Mouse (Mus musculus) adrenal gland, postnatal 36 days (tissue): Measurements from ENCODE around the gene Igsf23. TPM values are rescaled to one million over a fixed set of nuclear protein-coding genes. Genes with fewer than 3 reads are reported as not detected.

ENCODE experiments used
- total RNA-seq, 2 experiments: library from RNA; stranded (reverse); gene quantifications; 2 replicates each; pipeline ENCODE4 v1.2.3; 2021

Gene Igsf23
- total RNA-seq, 2 experiments from 2014 or later, result not detected

Other genes with a start within 250 kb of the Igsf23 start
- gene Tomm40, start 235.3 kb downstream of the Igsf23 start, total RNA-seq, result 100 to 1,000 TPM; 124 to 135 TPM
- 100 to 1,000 TPM in 1 of 2 experiments, 10 to 100 TPM in 1; 70.0 to 115 TPM for gene Nectin2, start 200.3 kb downstream of the Igsf23 start, total RNA-seq
- 10 to 100 TPM; 43.5 to 53.8 TPM for gene Bcam, start 179.7 kb downstream of the Igsf23 start, total RNA-seq
- not detected for gene Cblc, start 153.9 kb downstream of the Igsf23 start, total RNA-seq
- 10 to 100 TPM; 19.5 to 51.0 TPM for gene Bcl3, start 128.0 kb downstream of the Igsf23 start, total RNA-seq
- under 1 TPM in 1 of 2 experiments, not detected in 1; 0.83 TPM for gene Gm19345, start 98.8 kb downstream of the Igsf23 start, total RNA-seq
- gene Ceacam16, start 89.5 kb downstream of the Igsf23 start, total RNA-seq, result not detected
- not detected for gene Ceacam19, start 62.8 kb downstream of the Igsf23 start, total RNA-seq
- 10 to 100 TPM; 28.8 to 33.7 TPM for gene Pvr, start 29.6 kb downstream of the Igsf23 start, total RNA-seq
- not detected for gene Ceacam20, start 14.7 kb upstream of the Igsf23 start, total RNA-seq
- not detected for gene Nlrp9b, start 40.7 kb upstream of the Igsf23 start, total RNA-seq
- gene Vmn1r91, start 148.9 kb upstream of the Igsf23 start, total RNA-seq, result not detected
- not detected for gene Gm16442, start 171.8 kb upstream of the Igsf23 start, total RNA-seq
- not detected for gene Vmn1r93, start 188.3 kb upstream of the Igsf23 start, total RNA-seq
- gene Vmn1r94, start 217.6 kb upstream of the Igsf23 start, total RNA-seq, result not detected
- not detected for gene Vmn1r95, start 243.0 kb upstream of the Igsf23 start, total RNA-seq